Mouse (Mus musculus) right cerebral cortex, postnatal 36 days (tissue): ENCODE results near the gene Cyp2s1.

Source experiments
- DNase-seq, 2 experiments: peaks; one replicate each; pipeline ENCODE4 v3.0.0; 2022; ENCODE audit warnings: low spot score in 2 of 2, mixed read lengths in 1 of 2

The Cyp2s1 gene

GRCm38 (mm10) chr7:25816241-25816919 is at the start of gene Cyp2s1:
Gene Cyp2s1 (minus strand): TSS chr7:25816913.
- no peak for DNase-seq

GRCm38 (mm10) chr7:25864861-25865260 is 48.1 kb upstream of the Cyp2s1 start:
- DNase-seq = no peak

- DNase-seq = no peak
Observed at GRCm38 (mm10) chr7:25863756-25864155, 47.0 kb upstream of the Cyp2s1 start.

GRCm38 (mm10) chr7:25862365-25862764 is 45.7 kb upstream of the Cyp2s1 start:
- DNase-seq = no peak

- DNase-seq = no peak
Observed at GRCm38 (mm10) chr7:25859962-25860870, 43.5 kb upstream of the Cyp2s1 start.

GRCm38 (mm10) chr7:25855082-25855481 is 38.4 kb upstream of the Cyp2s1 start:
- DNase-seq = peak; percentile 8 to 30

- no peak for DNase-seq
Observed at GRCm38 (mm10) chr7:25848444-25848812, 31.7 kb upstream of the Cyp2s1 start.

GRCm38 (mm10) chr7:25847722-25848443 is 31.2 kb upstream of the Cyp2s1 start:
- peak; percentile 54 to 59 for DNase-seq

GRCm38 (mm10) chr7:25844885-25845284 is 28.2 kb upstream of the Cyp2s1 start:
- no peak for DNase-seq

GRCm38 (mm10) chr7:25844423-25844822 is 27.7 kb upstream of the Cyp2s1 start:
- no peak for DNase-seq

GRCm38 (mm10) chr7:25843492-25843891 is 26.8 kb upstream of the Cyp2s1 start:
- no peak for DNase-seq

GRCm38 (mm10) chr7:25840908-25841307 is 24.2 kb upstream of the Cyp2s1 start:
- DNase-seq = no peak

GRCm38 (mm10) chr7:25835188-25835891 is 18.6 kb upstream of the Cyp2s1 start:
- no peak for DNase-seq

GRCm38 (mm10) chr7:25831557-25832530 is 15.1 kb upstream of the Cyp2s1 start:
- DNase-seq = no peak

GRCm38 (mm10) chr7:25830251-25830650 is 13.5 kb upstream of the Cyp2s1 start:
- no peak for DNase-seq

- no peak for DNase-seq
Observed at GRCm38 (mm10) chr7:25827199-25827598, 10.5 kb upstream of the Cyp2s1 start.

- DNase-seq = no peak
Observed at GRCm38 (mm10) chr7:25826029-25826428, 9.3 kb upstream of the Cyp2s1 start.

GRCm38 (mm10) chr7:25825043-25825442 is 8.3 kb upstream of the Cyp2s1 start:
- no peak for DNase-seq

- no peak for DNase-seq
Observed at GRCm38 (mm10) chr7:25815571-25815970, 1.1 kb downstream of the Cyp2s1 start.

GRCm38 (mm10) chr7:25814711-25815110 is 2.0 kb downstream of the Cyp2s1 start:
- DNase-seq = no peak
